Mouse (Mus musculus): ENCODE data around the gene P2rx6.
A peak's percentile ranks its signal among the peaks of the same experiment; 100 is the strongest.
"Not testable (repeated sequence)": the region's sequence is repeated elsewhere in the genome, so short reads cannot be mapped to it uniquely, and the experiment has no call there.

P2rx6 gene

GRCm38 (mm10) chr16:17563580-17563979 lies 1.9 kb downstream of the P2rx6 start:
- DNase-seq: no peak

- DNase-seq: no peak
Observed at GRCm38 (mm10) chr16:17564221-17564620, 2.5 kb downstream of the P2rx6 start.

- DNase-seq: no peak
Observed at GRCm38 (mm10) chr16:17564771-17565170, 3.1 kb downstream of the P2rx6 start.

GRCm38 (mm10) chr16:17566186-17566585 lies 4.5 kb downstream of the P2rx6 start:
- no peak for DNase-seq

- peak; percentile 78 for DNase-seq
Observed at GRCm38 (mm10) chr16:17575870-17576824, 14.5 kb downstream of the P2rx6 start.

- no peak for DNase-seq
Observed at GRCm38 (mm10) chr16:17576825-17577215, 15.1 kb downstream of the P2rx6 start.

- DNase-seq: no peak
Observed at GRCm38 (mm10) chr16:17583064-17583463, 21.4 kb downstream of the P2rx6 start, which contains the start of gene Slc7a4. Gene Slc7a4 (minus strand): TSS chr16:17583214.

- no peak for DNase-seq
Observed at GRCm38 (mm10) chr16:17584555-17584954, 22.9 kb downstream of the P2rx6 start.

GRCm38 (mm10) chr16:17590731-17591130 lies 29.0 kb downstream of the P2rx6 start:
- no peak for DNase-seq

GRCm38 (mm10) chr16:17600944-17601562 lies 39.4 kb downstream of the P2rx6 start:
- DNase-seq: no peak

- no peak for DNase-seq
Observed at GRCm38 (mm10) chr16:17604941-17605340, 43.3 kb downstream of the P2rx6 start.

GRCm38 (mm10) chr16:17605684-17606083 lies 44.0 kb downstream of the P2rx6 start:
- no peak for DNase-seq

- DNase-seq: no peak
Observed at GRCm38 (mm10) chr16:17611383-17611782, 49.7 kb downstream of the P2rx6 start.

GRCm38 (mm10) chr16:17614740-17615139 lies 53.1 kb downstream of the P2rx6 start:
- not testable (repeated sequence) for DNase-seq

GRCm38 (mm10) chr16:17616212-17616611 lies 54.5 kb downstream of the P2rx6 start:
- DNase-seq: no peak

GRCm38 (mm10) chr16:17617922-17618565 lies 56.4 kb downstream of the P2rx6 start:
- DNase-seq: peak; percentile 58

- peak; percentile 92 for DNase-seq
Observed at GRCm38 (mm10) chr16:17619198-17620105, 57.8 kb downstream of the P2rx6 start, which contains the start of gene Smpd4. Gene Smpd4 (plus strand): TSS chr16:17619354.

- no peak for DNase-seq
Observed at GRCm38 (mm10) chr16:17621936-17622335, 60.3 kb downstream of the P2rx6 start.

GRCm38 (mm10) chr16:17625488-17626268 lies 64.0 kb downstream of the P2rx6 start:
- no peak for DNase-seq

GRCm38 (mm10) chr16:17626269-17626555 lies 64.5 kb downstream of the P2rx6 start:
- DNase-seq: no peak
